Mouse (Mus musculus): ENCODE results near the gene Macrod2.

DNA sequence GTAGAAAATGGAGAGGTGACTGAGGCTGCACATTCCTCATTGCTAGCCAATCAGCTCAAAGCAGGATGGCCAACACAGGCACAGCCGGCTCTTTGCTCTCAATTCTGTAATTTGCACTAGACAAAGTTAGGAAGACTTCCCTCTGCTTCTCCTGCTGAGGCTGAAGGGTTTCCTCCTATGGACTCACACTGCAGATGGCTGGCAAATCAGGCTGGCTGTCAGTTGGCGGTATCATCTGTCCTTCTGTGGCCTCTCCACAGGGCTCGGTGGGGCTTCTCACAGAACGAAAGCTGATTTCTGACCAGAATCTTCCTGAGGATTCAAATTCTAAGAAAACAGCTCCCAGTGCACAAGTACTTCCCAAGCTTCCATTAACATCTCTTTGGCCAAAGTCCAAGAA is 760.9 kb downstream of the Macrod2 start:
- no peak for TF ChIP-seq CTCF (IDR thresholded peaks at IDR 0.05; ENCODE audit: low read depth)
- no peak for TF ChIP-seq EP300 (IDR thresholded peaks at IDR 0.05; ENCODE audit: low read depth)
